Mouse (Mus musculus) C2C12 (cell line): Measurements from ENCODE around the gene Sdhb.

Experiments
- CEBPB ChIP-seq: IDR thresholded peaks from one replicate; pipeline ENCODE4 v1.6.1; 2011; ENCODE audit warnings: low read depth, mild to moderate bottlenecking, control low read depth, moderate library complexity
- CTCF ChIP-seq: IDR thresholded peaks from one replicate; pipeline ENCODE4 v1.5.1; 2011; ENCODE audit not compliant: control insufficient read depth, insufficient read depth, insufficient read length
- MAX ChIP-seq: IDR thresholded peaks from one replicate; pipeline ENCODE4 v1.6.1; 2011; ENCODE audit warnings: mild to moderate bottlenecking, control low read depth
- MYOD1 ChIP-seq: IDR thresholded peaks from one replicate; pipeline ENCODE4 v1.6.1; 2011; ENCODE audit warnings: low read depth; ENCODE audit not compliant: control insufficient read depth, insufficient read length
- MYOG ChIP-seq: IDR thresholded peaks from one replicate; pipeline ENCODE4 v1.6.1; 2011; ENCODE audit not compliant: control insufficient read depth, insufficient read length; ENCODE audit errors: extremely low read depth
- USF1 ChIP-seq: IDR thresholded peaks from one replicate; pipeline ENCODE4 v1.6.1; 2011; ENCODE audit warnings: low read depth, mild to moderate bottlenecking, control low read depth, moderate library complexity

DNA sequence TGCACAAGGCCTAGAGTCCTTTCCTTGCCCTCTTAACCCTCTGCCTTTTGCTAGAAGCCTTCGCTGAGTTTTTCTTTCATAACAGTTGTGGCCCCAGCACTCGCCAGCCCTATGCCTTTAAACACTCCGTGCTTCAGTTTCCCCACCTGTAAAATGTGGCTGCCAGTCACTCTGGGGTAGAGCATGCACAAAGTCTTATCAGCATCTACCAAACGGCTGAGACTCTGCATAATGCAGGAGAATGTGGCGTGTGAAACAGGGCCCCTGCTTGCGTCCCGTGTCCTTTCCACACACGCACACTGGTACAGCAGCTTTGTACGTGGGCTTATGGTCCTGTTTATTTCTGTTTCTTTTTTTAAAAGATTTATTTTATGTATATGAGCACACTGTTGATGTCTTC is 35.8 kb downstream of the Sdhb start:
- TF ChIP-seq CTCF (no peak), MAX (no peak), MYOD1 (no peak), MYOG (no peak), USF1 (no peak), CEBPB (no peak)
